Mouse (Mus musculus) ES-CJ7 (cell line): ENCODE results near the gene Cnr2.

Experiments
- DNase-seq: peaks from one replicate; pipeline ENCODE4 v3.0.0; 2011; ENCODE audit warnings: low read depth, low spot score

The Cnr2 gene

DNA sequence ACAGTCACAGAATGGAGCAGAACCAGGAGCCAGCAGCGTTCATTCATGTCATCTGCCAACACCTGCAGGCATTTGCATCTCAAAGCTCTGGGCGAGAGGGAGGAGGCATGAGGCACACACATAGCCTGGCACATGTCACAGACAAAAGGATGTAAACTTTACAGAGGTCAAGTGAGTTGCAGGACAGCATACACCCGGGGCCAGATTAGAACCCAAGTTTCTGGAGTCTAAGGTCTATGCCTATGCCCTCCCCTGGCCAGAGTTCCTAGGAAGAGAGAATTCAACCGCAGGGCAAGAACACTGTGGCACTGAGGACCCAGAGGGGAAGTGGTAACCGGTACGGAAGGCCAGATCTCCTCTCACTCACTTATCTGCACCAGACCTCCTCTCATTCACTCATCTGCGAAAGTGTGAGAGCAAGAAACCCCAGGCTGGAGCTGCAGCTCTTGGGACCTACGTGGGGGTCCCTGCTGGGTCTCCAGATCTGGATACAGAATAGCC lies at the start of gene Cnr2:
Cnr2 (plus strand) TSS at position 324 of the 501 bp plus-strand sequence.
- no peak for DNase-seq

GRCm38 (mm10) chr4:135847581-135847980 lies 47.6 kb upstream of the Cnr2 start:
- no peak for DNase-seq

- DNase-seq = no peak
Observed at GRCm38 (mm10) chr4:135850411-135851095, 44.6 kb upstream of the Cnr2 start.

DNA sequence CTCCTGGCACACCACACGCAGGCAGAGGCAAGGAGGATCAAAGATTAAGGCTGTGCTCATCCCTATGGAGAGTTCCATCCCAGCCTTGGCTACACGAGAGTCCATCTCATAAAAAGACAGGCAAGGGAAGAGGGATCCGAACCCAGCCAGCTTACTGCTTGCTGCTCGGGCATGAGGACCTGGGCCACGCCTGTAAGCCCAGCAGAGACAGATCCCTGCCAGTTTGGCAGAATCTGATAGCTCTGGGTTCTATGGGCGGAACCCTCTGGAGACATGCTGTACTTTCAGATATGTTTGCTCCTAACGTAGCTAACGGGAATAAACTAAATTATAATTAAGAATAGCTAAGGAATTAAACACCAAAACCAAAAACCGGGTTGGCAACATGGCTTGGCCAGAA lies 43.3 kb upstream of the Cnr2 start:
- no peak for DNase-seq

- DNase-seq = no peak
Observed at GRCm38 (mm10) chr4:135853987-135854546, 41.1 kb upstream of the Cnr2 start.

- no peak for DNase-seq
Observed at GRCm38 (mm10) chr4:135854630-135855029, 40.6 kb upstream of the Cnr2 start.

- peak; percentile 65 for DNase-seq
Observed at GRCm38 (mm10) chr4:135855080-135855479, 40.1 kb upstream of the Cnr2 start.

DNA sequence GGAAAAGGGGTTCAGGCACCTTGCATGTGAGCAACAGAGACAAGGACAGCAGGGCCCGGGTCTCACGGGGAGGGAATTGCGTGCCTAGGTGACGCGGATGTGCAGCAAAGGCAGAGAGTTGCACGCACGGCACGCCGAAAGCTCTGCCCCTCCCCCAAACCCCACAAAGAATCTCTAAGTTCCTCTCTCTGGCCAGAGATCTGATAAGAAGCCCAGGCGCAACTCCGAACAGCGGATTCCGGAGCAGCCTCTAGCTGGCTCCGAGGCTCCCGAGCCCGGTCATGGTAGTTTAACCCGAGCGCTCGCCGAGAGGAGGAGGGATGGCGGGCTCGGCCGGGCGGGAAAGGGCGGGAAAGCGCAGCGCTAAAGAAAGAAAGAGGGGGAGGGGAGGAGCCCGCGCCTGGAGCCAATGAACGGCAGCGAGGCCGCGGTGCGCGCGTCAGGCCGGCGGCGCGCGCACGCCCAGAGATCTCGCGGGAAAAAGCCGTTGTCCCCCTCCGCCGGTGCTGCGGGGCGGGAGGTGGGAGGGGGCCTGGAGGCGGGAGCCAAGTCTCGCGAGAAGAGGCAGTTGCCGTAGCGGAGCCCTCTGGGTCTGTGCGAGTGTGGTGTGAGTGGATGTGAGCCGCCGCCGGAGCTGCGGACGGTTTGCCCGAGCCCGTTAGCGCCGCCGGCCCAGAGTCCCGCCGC lies 39.5 kb upstream of the Cnr2 start, which contains the start of gene Srsf10:
Srsf10 (plus strand) TSS at position 212 of the 687 bp plus-strand sequence.
- DNase-seq = peak; percentile 98

DNA sequence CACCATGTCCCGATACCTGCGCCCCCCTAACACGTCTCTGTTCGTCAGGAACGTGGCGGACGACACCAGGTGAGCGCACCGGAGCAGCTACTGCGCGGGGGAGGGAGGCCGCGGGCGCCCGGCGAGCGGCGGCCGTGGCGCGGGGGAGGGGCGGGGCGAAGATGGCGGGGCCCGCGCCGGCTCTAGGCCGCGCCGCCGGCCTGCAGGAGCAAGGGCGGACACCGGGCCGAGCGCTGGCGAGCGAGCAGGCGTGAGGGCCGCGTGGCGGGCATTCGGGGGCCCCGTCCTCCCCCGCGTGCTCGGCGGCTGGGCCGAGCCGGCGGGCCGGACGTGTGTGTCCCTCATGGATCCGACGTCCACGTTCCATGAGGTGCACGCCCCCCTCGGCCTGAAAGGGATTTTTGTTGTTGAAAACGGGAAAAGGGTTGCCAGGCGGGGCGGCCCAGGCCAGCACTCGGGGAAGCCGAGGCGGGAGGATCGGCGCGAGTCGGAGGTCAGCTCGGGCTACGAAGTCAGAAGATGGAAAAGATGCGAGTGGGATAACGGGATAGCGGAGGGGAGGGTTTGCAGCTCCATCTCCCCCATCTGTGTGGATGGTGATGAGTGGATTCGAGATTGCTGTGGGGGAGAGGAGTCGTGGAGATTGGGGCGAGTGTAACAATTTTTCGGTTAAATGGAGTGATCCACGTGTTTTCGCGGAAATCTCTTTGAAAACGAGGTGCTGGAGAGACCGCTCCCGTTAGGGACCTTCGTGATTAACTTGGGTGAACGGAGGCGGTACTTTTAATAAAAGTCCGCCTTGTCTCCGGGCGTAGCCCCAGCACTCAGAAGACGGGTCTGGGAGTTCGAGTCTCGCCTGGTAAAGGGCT lies 38.7 kb upstream of the Cnr2 start:
- peak; percentile 61 for DNase-seq

GRCm38 (mm10) chr4:135857597-135858186 lies 37.5 kb upstream of the Cnr2 start:
- no peak for DNase-seq

GRCm38 (mm10) chr4:135868996-135869395 lies 26.2 kb upstream of the Cnr2 start:
- DNase-seq = no peak

DNA sequence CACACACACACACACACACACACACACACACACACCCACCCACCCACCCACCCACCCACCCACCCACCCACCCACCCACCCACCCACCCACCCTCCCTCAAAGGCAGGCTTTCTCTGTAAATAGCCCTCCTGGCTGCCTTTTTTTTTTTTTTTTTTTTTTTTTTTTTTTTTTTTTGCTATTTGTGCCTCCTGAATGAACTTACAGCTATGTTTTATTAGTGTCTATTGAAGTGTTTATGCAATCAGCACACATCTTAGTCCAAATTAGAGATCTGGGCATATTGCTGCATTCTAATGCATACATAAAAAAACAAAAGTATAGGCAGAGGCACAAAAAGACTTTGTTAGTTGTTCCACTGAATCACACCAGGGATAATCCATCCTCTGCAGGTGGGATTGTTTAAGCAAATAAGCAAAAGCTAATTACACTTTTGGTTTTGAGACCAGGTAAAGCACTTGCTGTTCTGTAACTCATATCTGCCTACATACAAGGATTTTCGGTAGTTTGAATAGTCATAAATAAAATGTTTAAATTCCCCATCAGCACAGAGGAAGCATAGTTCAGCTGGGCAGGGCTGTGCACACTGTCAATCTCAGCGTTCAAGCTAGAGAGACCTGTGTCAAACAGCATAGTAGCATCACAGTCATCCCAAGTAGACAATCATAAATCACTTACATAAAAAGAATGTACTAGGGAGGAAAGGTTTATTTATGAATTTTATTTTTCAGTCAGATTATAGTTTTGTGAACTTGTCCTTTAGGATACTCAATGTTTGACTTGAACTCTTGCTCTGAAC lies 24.8 kb upstream of the Cnr2 start:
- DNase-seq = no peak

GRCm38 (mm10) chr4:135872015-135872414 lies 23.2 kb upstream of the Cnr2 start:
- no peak for DNase-seq

GRCm38 (mm10) chr4:135872589-135873391 lies 22.4 kb upstream of the Cnr2 start:
- no peak for DNase-seq

GRCm38 (mm10) chr4:135873526-135874202 lies 21.5 kb upstream of the Cnr2 start, which contains the start of gene Pnrc2:
Pnrc2 (minus strand) TSS chr4:135873850.
- DNase-seq = peak; percentile 87

DNA sequence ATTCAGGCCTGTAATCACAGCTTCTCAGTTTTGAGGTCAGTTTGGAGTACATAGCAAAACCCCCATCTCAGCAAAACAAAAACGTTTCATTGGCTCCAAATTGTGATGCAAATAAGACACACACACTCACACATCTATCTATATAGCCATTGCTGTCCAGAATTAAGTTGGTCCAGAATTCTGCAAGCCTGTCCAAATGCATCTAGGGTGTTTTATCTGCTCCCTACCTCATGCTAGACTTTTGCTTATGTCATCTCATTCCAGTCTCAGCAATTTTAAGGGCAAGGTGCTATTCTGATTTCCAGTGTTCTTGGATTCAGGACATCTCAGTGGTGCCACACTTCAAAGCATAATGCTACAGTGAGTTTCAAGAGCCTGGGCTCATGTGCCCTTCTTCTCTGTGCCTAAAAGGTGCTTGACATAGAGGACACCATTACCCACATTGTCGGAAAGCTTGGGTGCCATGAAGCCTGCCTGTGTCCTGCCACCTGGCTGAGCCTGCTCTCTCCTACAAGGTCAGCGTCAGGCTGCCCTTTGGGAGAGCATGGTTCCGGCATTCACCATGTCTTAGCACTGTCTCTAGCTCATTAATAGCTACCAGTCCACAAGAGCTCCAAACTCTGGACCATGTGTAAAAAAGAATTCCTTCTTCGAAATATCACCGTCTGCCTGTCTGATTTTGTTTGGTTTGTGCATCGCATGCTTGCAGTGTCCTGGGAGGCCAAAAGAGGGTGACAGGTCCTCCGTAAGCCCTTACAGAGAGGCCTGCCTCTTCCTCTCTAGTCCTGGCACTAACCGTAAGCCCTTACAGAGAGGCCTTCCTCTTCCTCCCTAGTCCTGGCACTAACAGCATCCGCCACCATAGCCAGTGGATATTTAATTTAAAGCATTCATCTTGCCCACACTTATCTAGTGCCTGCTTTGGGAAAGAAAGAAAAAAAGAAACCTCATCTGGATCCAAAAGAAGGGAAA lies 20.3 kb upstream of the Cnr2 start:
- no peak for DNase-seq

DNA sequence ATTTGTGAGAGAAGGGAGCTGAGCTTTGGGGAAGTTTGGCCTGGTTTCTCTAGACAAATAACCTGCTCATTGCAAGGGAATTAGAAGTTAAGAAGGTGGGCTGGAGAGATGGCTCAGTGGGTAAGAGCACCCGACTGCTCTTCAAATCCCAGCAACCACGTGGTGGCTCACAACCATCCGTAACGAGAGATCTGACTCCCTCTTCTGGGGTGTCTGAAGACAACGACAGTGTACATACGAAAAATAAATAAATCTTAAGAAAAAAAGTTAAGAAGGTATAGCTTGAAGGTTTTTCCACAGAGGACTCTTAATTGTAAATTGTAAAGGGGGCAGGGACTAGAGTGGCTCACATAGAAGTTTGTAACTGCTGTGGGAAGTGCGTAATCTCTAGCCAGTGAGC lies 19.6 kb upstream of the Cnr2 start:
- DNase-seq = no peak
